Mouse (Mus musculus) liver (tissue): ENCODE measurements around the gene Tulp2.
"Not testable (repeated sequence)": the region's sequence is repeated elsewhere in the genome, so short reads cannot be mapped to it uniquely, and the experiment has no call there.

Source experiments
- DNase-seq: peaks from one replicate; pipeline ENCODE4 v3.0.0-alpha.2; 2020; ENCODE audit warnings: mixed read lengths

Gene Tulp2

DNA sequence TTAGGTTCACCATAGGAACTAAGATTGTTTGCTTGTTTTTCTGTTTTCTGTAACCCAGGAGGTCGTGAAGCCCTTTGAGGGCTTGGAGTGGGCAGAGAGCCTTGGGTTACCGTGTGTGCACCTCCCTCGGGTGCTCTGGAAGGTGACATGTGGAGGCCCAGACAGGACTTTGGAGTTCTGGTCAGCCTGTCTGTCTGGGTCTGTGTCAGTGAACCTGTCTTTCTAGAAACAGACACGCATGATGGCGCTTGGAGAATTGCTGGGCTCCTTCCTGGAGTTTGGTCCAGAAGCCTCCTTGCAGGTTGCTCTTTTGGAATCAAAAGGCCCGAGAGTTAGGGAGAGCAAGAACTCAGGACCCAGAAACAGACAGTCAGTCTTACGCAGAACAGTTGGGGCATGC lies 21.3 kb upstream of the Tulp2 start:
- no peak for DNase-seq

DNA sequence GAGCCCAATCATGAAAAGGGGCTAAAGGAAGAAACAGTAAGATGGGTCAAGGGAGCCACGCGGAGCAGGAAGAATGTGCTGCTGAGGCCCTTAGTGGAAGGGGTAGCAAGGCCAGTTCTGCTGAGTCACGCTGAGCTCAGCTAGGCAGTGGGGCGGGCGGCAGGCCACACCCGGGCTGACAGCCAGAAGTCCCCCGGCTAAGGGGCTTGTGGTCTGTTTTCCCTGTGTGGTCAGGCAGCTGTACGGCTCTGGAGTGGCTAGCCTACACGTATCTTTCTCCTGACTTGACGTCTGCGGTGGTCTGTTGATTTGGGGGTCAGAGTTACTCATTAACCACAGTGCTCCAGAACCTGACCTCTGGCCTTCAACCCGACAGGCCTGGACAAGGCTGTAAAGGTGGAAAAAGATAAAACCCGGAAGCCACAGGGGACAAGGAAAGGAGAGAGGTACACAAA lies 20.8 kb upstream of the Tulp2 start:
- peak; percentile 95 for DNase-seq

DNA sequence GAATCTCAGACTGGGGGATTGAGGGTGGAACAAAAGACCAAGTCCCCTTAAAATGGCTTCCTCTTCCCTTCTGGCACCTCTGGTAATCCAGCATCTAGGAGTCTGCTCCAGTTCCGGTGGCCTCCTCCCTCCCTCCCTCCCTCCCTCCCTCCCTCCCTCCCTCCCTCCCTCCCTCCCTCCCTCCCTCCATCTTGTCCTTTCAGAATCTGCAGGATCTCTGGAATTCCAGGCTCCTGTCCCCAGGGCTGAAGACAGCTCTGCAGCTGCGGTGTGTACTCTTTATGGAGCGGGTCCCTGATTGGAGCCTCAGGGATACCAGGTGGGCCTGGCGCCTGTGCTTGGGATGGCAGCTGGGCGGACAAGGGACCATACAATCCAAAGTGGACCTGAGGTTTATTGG lies 20.4 kb upstream of the Tulp2 start:
- peak; percentile 57 for DNase-seq

DNA sequence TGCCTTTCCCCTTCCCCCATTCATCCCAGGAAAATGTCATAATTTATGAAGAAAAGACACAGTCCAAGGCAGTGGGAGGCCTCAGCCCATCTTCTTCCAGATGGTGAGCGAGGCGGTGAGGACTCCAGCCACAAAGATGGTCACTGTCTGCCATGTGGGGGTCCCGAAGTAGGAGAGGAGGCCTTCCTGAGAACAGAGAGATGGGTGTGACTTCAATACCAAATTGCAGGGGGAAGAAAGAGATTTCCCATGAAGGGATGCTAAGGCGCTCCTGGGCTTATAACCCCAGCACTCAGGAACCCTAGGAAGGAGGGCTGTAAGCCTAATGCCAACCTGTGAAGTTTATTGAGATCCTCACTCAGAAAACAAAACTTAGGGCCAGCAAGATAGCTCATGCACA lies 19.9 kb upstream of the Tulp2 start:
- DNase-seq: no peak

DNA sequence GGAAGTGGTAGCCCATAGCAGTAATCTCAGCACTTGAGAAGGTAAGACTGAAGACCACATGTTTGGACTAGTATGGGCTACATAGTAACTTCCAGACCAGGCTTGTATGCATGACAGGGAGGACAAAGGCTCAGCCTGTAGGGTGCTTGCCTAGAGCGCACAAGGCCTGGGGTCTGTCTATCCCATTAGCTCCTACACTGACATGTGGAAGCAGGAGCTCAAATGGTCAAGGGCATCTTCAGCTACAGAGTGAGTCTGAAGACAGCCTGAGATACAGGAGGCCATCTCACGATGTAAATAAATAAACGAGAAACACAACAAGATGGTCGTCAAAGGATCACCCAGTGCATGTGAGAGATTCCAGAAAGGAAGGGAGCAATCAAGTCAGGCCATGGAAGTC lies 19.4 kb upstream of the Tulp2 start:
- DNase-seq: no peak

DNA sequence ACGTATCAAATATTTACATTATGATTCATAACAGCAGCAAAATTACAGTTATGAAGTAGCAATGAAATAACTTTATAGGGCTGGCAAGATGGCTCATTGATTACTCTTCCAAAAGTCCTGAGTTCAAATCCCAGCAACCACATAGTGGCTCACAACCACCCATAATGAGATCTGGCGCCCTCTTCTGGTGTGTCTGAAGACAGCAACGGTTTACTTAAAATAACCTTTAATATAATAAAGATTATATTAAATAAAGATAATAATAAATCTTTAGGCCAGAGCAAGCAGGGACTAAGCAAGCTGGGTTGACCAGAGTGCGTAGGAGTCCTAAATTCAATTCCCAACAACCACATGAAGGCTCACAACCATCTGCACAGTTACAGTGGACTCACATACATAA lies 18.8 kb upstream of the Tulp2 start:
- DNase-seq: not testable (repeated sequence)

DNA sequence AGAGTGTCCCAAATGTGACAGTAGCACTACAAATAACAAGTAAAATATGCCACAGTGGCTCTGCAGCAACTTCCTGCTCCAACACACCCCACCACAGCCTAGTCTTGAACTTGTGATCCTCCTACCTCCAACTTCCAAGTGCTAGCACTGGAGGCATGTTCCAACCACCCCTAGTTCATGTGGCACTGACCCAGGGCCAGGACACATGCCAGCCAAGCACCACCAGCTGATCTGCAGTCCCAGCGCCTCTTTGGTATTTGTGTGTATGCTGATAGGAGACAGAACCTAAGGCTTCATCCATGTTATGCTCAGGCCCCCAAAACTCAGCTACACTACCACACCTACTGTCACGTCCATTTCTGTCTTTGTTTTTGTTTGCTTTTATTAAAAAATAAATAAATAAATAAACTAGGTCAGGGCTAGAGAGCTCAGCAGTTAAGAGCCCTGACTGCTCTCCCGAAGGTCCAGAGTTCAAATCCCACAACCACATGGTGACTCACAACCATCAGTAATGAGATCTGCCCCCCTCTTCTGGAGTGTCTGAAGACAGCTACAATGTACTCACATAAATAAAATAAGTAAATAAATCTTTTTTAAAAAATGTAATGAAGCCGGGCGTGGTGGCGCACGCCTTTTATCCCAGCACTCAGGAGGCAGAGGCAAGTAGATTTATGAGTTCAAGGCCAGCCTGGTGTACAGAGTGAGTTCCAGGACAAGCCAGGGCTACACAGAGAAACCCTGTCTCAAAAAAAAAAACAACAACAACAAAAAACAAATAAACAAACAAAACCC lies 17.5 kb upstream of the Tulp2 start:
- no peak for DNase-seq

DNA sequence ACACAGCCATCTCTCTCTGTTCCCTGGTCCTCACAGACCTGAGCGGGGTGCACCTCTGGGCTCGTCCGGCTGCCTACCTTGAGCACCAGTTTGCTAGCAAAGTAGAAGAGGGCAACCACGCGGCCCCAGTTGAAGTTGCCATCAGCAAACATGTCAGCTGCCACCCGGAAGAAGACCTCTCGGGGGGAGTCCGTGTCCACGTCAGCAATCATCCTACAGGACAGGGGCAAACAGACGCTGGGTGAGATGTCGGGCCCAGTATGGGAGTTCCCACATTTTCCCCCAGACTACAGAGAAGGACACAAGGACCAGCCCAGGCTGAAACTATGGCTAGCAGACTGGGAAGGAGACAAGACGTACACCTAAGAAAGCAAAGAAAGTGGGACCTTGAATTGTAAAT lies 16.6 kb upstream of the Tulp2 start:
- DNase-seq: no peak

DNA sequence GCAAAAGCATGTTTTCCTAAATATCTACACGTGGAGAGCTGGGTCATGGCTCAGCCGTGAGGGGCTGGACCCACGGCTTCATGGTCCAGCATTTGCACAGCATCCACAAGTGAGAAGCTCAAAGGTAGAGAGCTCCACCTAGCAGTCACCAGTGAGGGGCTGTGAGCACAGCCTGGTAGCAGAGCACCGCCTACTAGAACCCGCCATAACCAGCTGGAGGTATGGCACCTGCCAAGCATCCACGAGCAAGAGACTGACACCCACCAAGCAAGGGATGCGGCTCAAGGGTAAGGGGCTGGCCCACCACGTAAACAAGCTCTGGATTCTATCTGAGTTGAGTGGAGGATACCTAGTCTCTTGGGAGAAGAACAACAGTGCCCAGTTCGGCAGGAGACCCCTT lies 16.1 kb upstream of the Tulp2 start:
- no peak for DNase-seq

DNA sequence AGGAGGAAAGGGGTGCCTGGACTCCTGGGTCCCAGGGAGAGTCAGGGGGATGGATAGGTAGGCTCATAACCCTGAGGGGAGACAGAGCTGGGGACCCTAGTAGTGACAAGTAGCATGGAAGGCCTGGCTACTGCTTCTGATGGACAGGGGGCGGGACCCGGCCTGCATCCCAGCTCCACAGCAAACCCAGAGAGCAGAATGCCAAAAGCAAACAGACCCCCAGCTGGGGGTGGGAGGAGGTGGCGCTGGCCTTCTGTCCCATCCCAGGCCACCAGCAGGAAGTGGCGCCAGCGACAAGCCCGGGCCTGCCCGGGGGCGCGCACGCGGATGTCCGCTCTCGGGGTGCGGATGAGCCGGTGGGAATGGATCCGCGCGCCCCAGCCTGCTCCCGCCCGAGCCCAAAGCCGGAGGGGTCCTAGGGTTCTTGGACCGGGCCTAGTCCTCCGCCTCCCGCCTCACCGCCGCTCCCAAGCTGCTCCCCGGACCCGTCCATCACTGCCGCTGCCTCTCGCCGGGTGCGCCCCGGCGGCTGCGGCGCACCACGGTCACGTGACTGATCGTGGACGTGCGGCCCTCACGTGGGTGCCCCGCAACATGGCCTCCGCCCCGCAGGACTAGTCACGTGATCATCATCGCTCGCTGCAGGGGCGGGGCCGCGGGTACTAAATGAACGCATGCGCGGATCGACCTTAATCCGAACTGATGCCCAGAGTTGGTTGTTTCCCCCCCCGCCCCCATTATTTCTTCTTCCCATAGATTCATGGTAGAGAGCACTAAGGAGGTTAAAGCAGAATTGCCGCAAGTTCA lies 15.2 kb upstream of the Tulp2 start, which contains the start of gene Bax:
TSS of gene Bax (minus strand) at position 616 of the 807 bp plus-strand sequence.
- peak; percentile 96 for DNase-seq

DNA sequence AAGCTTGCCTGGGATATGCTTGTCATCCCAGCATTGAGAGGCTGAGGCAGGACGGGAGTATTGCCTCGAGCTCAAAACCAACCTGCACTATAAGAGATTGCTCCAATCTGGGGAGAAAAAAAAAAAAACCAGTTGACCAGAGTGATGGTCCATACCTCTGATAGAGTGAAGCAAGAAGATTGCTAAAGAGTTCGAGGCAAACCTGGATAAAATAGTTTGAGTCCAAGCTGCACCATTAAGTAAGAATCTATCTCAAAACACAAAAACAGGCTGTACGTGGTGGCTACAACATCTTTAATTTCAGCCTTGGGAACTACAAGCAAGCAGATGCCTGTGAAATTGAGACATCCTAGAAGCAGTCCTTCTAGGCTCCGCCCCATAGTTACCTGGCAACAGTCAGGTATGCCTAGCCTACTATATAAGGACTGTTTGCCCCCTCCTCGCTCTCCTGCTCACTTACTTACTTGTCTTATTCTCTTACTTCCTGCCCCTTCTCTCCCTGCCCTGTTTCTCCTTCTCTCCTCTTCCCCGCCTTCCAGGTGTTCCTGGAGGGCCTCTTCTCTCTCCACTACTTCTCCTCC lies 14.5 kb upstream of the Tulp2 start:
- no peak for DNase-seq

DNA sequence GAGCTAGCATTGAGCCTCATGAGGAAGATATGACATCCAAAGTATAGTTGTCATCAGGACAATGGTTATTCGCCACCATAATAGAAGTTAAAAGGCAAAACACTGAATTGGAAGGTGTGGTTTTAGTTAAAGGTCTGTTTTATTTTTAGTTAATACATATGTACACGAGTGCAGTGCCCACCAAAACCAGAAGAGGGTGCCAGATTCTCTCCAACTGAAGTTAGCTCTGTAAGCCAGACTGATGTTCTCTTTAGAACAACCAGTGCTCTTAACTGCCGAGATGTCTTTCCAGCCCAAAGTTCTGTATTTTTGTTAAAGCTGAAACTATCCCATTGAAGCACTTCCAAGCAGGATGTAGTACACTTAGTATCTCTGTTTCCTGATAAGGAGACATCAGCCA lies 10.8 kb upstream of the Tulp2 start:
- DNase-seq: peak; percentile 85

DNA sequence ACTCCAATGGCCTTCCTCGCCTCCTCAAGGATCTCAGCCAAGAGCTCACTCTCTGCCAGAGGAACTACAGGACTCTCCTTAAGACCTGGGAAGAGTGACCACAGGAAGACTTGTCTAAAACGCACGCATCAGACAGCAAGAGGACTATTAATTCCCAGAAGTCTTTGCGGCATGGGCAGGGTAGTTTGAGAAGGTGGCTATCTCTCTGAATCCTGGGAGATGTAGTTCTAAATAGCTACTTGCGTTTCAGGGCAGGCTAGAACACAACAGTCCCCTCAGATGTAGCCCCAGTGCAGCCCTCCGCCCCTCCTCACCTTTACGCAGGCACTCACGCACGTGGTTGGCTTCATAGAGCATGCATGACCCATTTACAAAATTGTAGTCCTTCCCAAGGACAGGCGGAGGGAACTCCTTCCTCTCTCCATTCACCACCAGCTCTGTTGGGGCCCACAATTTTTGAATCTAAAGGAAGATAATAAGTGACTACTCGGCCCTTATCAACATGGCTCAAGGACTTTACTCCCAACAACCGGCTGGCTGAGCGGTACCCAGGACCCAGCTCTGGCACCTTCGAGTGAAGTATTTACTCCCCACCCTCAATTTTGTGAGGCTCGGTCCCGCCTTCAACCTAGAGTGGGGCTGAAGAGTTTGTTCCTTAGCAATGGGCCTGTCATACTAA lies 6.2 kb upstream of the Tulp2 start:
- peak; percentile 63 for DNase-seq

DNA sequence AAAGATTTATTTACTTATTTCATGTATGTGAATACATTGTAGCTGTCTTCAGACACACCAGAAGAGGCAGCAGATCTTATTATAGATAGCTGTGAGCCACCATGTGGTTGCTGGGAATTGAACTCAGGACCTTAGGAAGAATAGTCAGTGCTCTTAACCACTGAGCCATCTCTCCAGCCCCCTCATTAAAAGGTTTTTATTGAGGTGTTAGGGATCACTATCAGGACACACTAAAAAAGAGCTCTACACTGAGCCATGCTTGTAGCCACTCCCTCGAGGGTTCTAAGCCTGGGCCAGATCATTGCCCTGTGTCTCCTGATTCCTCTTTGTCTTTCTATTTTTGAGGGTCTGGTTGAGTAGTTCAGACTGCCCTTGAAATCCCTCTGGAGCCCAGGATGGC lies 5.2 kb upstream of the Tulp2 start:
- DNase-seq: no peak

DNA sequence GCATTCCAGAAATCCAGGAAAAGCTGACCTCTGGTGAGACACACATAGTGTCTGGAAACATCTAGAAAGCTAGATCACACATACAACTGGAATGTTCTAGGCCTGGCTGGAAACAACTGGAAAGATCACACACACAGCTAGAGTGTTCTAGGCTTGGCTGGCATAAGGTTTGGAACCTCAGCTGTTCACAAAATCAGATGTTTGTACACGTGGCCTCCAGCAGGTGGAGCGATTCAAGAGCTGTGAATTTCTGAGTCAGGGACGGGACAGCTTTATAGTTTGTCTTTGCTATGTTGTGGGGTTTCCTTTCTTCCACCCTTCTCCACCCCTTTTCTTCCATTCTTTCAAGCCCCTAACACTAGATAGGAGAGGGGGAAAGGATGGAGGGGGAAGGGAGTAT lies 4.7 kb upstream of the Tulp2 start:
- DNase-seq: peak; percentile 68

DNA sequence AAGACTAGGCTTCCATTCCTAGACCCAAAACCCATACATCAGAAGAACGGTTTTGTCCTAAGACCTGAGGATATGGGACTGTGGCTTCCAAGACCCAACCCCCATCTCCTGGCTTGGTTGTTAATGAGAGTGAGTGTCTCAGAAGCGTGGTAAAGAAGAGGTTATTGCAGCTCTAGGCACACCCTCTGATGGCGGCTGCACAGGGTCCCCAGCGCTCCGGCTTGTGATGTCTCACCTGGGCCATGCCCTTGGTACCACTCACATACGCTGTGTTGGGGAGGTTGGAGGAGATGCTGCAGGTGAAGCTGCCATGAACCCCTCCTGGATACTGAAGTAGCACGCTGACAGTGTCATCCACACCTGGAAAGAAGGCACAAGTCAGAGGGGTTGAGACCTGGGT lies 2.9 kb upstream of the Tulp2 start:
- no peak for DNase-seq

DNA sequence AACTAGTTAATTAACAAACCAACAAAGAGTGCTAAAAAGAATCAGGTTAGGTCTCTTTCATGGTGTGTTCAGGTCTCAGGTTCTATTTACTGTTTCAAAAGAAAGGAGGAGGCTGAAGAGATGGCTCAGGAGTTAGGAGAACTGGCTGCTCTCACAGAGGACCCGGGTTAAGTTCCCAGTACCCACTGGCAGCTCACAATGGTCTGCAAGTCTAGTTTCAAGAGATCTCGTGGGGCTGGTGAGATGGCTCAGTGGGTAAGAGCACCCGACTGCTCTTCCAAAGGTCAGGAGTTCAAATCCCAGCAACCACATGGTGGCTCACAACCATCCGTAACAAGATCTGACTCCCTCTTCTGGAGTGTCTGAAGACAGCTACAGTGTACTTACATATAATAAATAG lies 1.4 kb upstream of the Tulp2 start:
- DNase-seq: not testable (repeated sequence)

DNA sequence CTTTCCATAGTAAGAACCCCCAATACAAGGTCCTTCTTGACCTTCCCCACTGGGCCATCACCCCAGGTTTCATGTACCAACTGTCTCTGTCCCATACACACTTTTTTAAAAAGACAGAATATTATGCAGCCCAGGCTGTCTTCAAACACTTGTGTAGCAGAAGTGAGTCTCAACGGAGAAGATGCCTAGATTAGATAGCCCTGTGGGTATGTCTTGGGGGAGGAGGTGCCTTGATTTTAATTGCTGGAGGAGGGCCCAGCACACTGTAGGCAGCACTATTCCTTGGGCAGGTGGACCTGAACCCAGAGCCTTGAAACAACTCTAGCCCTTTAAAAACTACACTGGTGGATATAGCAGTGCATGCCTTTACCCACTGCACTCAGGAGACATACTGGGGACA lies 489 bp downstream of the Tulp2 start:
- no peak for DNase-seq

DNA sequence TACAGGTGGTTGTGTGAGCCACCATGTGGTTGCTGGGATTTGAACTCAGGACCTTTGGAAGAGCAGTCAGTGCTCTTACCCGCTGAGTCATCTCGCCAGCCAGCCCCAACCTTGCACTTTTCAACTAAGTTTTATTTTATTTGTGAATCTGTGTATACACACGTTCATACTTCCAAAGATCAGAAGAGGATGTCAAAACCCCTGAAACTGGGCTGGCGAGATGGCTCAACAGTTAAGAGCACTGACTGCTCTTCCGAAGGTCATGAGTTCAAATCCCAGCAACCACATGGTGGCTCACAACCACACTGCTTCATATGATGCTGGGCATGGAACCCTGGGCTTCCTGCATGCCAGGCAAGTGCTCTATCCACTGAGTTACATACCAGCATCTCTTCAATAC lies 3.3 kb downstream of the Tulp2 start:
- not testable (repeated sequence) for DNase-seq

DNA sequence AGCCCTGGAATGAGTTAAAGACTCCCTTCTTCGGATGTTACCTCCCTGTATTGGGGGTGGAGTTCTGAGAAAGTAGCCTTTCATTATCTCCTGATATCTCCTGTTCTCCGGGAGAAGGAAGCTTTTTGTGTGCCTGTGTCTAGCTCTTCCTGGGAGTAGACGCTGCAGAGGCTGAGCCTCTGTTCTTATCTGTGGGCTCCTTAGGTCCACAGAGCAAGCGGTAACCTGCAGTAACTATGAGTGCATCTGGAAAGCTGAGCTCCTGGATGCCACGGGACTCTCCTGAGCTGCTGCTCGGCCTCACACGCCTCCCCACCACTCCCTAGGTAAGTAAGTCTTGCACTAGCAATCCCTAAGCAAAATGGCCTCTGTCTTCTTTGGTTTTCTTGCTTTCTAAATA lies 4.5 kb downstream of the Tulp2 start:
- DNase-seq: peak; percentile 42

DNA sequence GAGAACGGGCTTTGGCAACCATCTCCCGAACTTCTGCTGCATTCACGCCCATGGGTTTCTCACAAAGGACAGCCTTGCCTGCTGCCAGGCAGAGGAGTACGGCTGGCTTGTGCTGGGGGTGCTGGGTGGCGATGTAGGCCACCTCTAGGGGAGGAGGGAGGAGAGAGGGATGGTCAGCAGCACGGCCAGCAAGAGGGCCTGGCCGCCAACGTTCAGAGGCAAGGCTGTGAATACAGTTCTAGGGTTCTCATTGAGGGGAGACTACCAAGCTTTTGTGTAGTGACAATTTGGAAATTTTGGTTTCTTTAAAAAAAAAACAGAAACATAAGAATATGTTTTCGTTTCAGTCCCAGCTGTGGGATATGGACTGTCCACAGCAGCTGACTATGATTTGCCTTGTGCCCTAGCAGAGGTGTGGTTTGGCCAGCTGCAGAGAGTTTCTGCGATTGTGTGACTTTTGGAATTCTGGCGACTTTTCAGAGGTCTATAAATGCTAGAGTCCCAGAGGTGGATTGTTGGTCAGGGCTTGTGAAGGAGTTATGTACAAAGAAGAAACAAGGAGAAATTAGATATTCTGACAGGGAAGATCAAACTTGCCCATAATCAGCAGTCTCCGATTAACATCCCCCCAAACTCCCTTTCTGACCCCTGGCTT lies 5.2 kb downstream of the Tulp2 start, which contains the start of gene Gm45808:
TSS of gene Gm45808 (minus strand) at position 51 of the 655 bp plus-strand sequence.
- DNase-seq: no peak

DNA sequence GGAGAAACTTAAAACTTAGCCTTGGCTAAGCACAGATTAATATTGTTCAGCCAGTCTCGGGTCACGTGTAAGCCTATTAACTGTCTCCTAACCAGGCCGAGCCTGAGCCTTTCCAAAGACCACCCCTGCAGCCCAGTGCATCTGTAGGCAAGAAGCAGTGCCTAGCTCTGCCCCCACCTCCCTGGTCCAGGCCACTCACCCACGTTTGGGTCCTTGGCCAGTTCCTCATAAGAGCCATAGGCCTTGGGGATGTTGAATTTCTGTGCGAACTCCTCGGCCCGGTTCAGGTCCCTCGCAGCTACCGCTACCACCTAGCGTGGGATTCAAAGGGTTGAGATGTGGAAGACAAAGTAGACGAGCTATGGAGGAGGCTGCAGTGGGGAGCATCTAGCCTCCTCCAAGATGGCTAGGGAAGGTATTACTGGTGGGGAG lies 6.2 kb downstream of the Tulp2 start:
- DNase-seq: no peak
